Mouse (Mus musculus) kidney, embryonic 14.5 days (tissue): ENCODE measurements around the gene Gpd2. TPM values are rescaled to one million over a fixed set of nuclear protein-coding genes. Genes with fewer than 3 reads are reported as not detected.

Experiments
- ATAC-seq: fragments of 200-750 bp; cut with Nextera tagmentation; 2 replicates; pipeline ENCODE4 v1.8.0; 2017; ENCODE audit warnings: moderate number of reproducible peaks, mild to moderate bottlenecking, moderate TSS enrichment, moderate library complexity; ENCODE audit not compliant: low FRiP score, low TSS enrichment
- H3K27ac ChIP-seq: fragments of 300-500 bp; sonication (generic); 2 replicates; pipeline ENCODE4 v1.5.1; 2014; ENCODE audit warnings: low read depth, mild to moderate bottlenecking, low read length, moderate library complexity, mixed read lengths
- H3K27me3 ChIP-seq: fragments of 300-500 bp; sonication (generic); 2 replicates; pipeline ENCODE4 v1.6.1; 2014; ENCODE audit warnings: mild to moderate bottlenecking, low read length; ENCODE audit not compliant: control insufficient read depth, insufficient read depth
- H3K36me3 ChIP-seq: fragments of 300-500 bp; sonication (generic); 2 replicates; pipeline ENCODE4 v1.6.1; 2014; ENCODE audit warnings: low read length, mixed read lengths; ENCODE audit not compliant: control insufficient read depth, insufficient read depth
- H3K4me1 ChIP-seq: fragments of 300-500 bp; sonication (generic); 2 replicates; pipeline ENCODE4 v1.6.1; 2014; ENCODE audit warnings: low read length, mixed read lengths; ENCODE audit not compliant: control insufficient read depth, insufficient read depth
- H3K4me2 ChIP-seq: fragments of 300-500 bp; sonication (generic); replicated peaks from 2 replicates; pipeline ENCODE4 v1.6.1; 2014; ENCODE audit warnings: low read depth, mild to moderate bottlenecking, low read length
- H3K4me3 ChIP-seq: fragments of 300-500 bp; sonication (generic); 2 replicates; pipeline ENCODE4 v1.5.1; 2014; ENCODE audit warnings: mild to moderate bottlenecking, low read length
- H3K9ac ChIP-seq: fragments of 300-500 bp; sonication (generic); 2 replicates; pipeline ENCODE4 v1.6.1; 2014; ENCODE audit warnings: low read depth, mild to moderate bottlenecking, low read length, moderate library complexity
- H3K9me3 ChIP-seq: fragments of 300-500 bp; sonication (generic); 2 replicates; pipeline ENCODE4 v1.6.1; 2016; ENCODE audit warnings: low read length; ENCODE audit not compliant: control insufficient read depth
- WGBS: fragments of 180-500 bp; shearing (Covaris S2); extraction: QIAGEN DNeasy Blood & Tissue Kit; methylation state at CpG from one replicate; pipeline ENCODE4 v1.1.7; 2014; 5-methylcytosine and 5-hydroxymethylcytosine counted together
- polyA plus RNA-seq: library from polyadenylated mRNA; unstranded; fragments of >200 nt; fragmentation: Nextera tagmentation; extraction: Ambion mirVana; gene quantifications from 2 replicates; pipeline ENCODE4 v1.2.1, GENCODE M21; 2014

Gene Gpd2
- polyA plus RNA-seq, 1 experiment from 2014 or later = 19.7 TPM

- Histone ChIP-seq H3K9ac (no peak overlapping the region), H3K36me3 (no peaks in the 10 kb centered on the region), H3K27me3 (no peaks in the 10 kb centered on the region), H3K4me1 (no peaks in the 10 kb centered on the region), H3K27ac (no peak overlapping the region), H3K4me3 (no peak overlapping the region), H3K9me3 (no peaks in the 10 kb centered on the region), H3K4me2 (no peak overlapping the region)
- ATAC-seq = no peak
- 90% methylated on average over 10 of the region's 10 CpGs for WGBS
These were observed 42.8 kb downstream of the Gpd2 start for GRCm38 (mm10) chr2:57280190-57280723.

DNA sequence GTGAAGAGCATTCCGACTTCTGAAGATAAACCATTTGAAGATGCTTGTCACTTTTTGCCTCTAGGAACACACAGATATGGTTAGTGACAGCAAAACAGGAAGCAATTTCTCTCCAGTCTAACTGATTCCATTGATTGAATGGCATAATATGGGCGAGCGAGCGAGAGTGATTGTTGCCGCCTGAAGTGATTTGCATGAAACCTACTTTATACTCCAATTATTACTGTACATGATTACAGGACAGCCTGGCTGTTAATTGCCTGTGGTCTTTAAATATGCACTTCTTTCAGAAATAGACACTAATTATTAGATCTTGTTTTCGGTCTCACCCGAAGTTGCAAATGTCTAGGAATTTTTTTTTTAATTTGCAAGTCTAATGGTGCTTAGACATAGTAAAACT, 46.4 kb downstream of the Gpd2 start:
- no peaks in the 10 kb centered on the region for H3K4me1 ChIP-seq
- 87% methylated on average over 7 of the region's 7 CpGs for whole genome bisulfite sequencing
- H3K9ac ChIP-seq = no peak overlapping the region
- H3K4me2 ChIP-seq = no peak overlapping the region
- ATAC-seq = no peak
- no peak overlapping the region for H3K4me3 ChIP-seq
- no peaks in the 10 kb centered on the region for H3K36me3 ChIP-seq
- no peak overlapping the region for H3K27ac ChIP-seq
- H3K9me3 ChIP-seq = no peaks in the 10 kb centered on the region
- H3K27me3 ChIP-seq = no peaks in the 10 kb centered on the region

DNA sequence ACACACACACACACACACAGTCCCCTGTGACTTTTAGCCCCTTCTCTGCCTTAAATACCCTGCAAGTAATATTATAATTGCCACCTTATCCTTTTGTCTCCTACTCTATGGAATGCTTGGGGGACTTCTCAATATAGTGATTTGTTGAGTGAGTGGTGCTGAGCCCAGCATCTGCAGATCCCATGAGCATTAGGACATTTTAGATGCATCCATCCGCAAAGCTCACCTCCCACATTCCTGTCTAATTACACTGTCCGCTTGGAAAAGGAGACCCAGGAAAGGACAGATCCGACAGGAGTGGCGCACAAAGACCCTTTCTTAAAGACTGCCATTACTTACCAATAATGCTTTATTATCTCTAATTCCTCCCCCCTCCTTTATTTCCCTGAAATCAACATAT, 47.8 kb downstream of the Gpd2 start:
- no peak overlapping the region for H3K27ac ChIP-seq
- no peaks in the 10 kb centered on the region for H3K27me3 ChIP-seq
- 0 out of 2 replicates have a peak, but pooled peaks have one; percentile 66 for ATAC-seq
- no peaks in the 10 kb centered on the region for H3K4me1 ChIP-seq
- no peaks in the 10 kb centered on the region for H3K36me3 ChIP-seq
- no peaks in the 10 kb centered on the region for H3K9me3 ChIP-seq
- H3K9ac ChIP-seq = no peak overlapping the region
- H3K4me2 ChIP-seq = no peak overlapping the region
- 58% methylated on average over 4 of the region's 4 CpGs for WGBS
- no peak overlapping the region for H3K4me3 ChIP-seq

- no peak overlapping the region for H3K9ac ChIP-seq
- H3K4me1 ChIP-seq = no peaks in the 10 kb centered on the region
- no peaks in the 10 kb centered on the region for H3K27me3 ChIP-seq
- no peak overlapping the region for H3K4me3 ChIP-seq
- no peak overlapping the region for H3K4me2 ChIP-seq
- H3K9me3 ChIP-seq = no peaks in the 10 kb centered on the region
- no peak overlapping the region for H3K27ac ChIP-seq
- WGBS = 93% methylated on average over 1 of the region's 1 CpGs
- H3K36me3 ChIP-seq = no peaks in the 10 kb centered on the region
- no peak for ATAC-seq
These were observed 50.6 kb downstream of the Gpd2 start for GRCm38 (mm10) chr2:57287986-57288385.

- 78% methylated on average over 2 of the region's 2 CpGs for WGBS
- H3K27ac ChIP-seq = no peak overlapping the region
- no peak for ATAC-seq
These were observed 56.1 kb downstream of the Gpd2 start for GRCm38 (mm10) chr2:57293571-57293970.

DNA sequence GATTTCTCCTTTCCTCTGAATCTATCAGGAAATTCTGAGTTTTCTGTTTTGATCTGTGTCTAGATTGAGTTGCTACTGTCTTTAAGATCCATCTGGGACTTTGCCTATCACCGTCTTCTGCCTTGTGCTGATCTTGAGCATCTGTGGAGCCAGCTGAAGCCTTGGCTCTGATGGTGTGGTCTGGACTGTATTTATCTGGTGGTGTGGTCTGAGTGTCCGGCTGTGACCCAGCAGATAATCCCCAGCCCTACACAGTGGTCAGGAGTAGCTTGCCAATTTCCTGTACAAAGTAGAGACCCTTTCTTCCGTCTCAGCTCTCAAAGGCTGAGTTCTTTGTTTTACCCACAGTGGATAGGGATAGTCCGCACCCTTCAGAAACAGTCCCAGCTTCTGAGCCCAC, 58.6 kb downstream of the Gpd2 start:
- WGBS = 83% methylated on average over 4 of the region's 4 CpGs
- no peak overlapping the region for H3K9ac ChIP-seq
- no peaks in the 10 kb centered on the region for H3K36me3 ChIP-seq
- H3K4me1 ChIP-seq = no peaks in the 10 kb centered on the region
- no peaks in the 10 kb centered on the region for H3K27me3 ChIP-seq
- H3K4me2 ChIP-seq = no peak overlapping the region
- no peaks in the 10 kb centered on the region for H3K9me3 ChIP-seq
- no peak overlapping the region for H3K27ac ChIP-seq
- no peak for ATAC-seq
- no peak overlapping the region for H3K4me3 ChIP-seq

More at GRCm38 (mm10) chr2:57293571-57293970, 56.1 kb downstream of the Gpd2 start:
- H3K27me3 ChIP-seq = no peaks in the 10 kb centered on the region
- no peak overlapping the region for H3K9ac ChIP-seq
- no peaks in the 10 kb centered on the region for H3K36me3 ChIP-seq
- H3K9me3 ChIP-seq = no peaks in the 10 kb centered on the region
- H3K4me2 ChIP-seq = no peak overlapping the region
- no peak overlapping the region for H3K4me3 ChIP-seq
- H3K4me1 ChIP-seq = no peaks in the 10 kb centered on the region

DNA sequence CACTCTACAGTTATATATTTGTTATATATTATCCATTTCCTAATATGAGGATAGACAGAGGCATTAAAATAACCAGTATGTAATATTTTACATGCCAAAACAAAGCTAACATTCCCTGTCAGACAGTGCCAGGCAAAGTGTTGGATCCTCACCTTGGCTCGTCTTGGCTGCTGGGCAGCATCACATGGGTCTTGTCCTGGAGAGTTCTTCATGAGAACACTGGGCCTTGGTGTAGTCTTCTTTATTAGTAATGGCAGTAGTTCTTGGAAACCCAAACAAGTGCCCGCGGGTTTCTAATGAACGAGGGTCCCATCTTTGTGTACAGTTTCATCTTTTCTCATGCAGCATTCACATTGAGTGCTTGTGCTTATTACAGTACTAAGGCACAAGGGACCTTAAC, 59.8 kb downstream of the Gpd2 start:
- H3K27ac ChIP-seq = no peak overlapping the region
- H3K4me1 ChIP-seq = no peaks in the 10 kb centered on the region
- no peaks in the 10 kb centered on the region for H3K9me3 ChIP-seq
- H3K4me2 ChIP-seq = no peak overlapping the region
- H3K36me3 ChIP-seq = no peaks in the 10 kb centered on the region
- no peaks in the 10 kb centered on the region for H3K27me3 ChIP-seq
- H3K9ac ChIP-seq = no peak overlapping the region
- H3K4me3 ChIP-seq = no peak overlapping the region
- no peak for ATAC-seq
- 96% methylated on average over 4 of the region's 4 CpGs for WGBS

DNA sequence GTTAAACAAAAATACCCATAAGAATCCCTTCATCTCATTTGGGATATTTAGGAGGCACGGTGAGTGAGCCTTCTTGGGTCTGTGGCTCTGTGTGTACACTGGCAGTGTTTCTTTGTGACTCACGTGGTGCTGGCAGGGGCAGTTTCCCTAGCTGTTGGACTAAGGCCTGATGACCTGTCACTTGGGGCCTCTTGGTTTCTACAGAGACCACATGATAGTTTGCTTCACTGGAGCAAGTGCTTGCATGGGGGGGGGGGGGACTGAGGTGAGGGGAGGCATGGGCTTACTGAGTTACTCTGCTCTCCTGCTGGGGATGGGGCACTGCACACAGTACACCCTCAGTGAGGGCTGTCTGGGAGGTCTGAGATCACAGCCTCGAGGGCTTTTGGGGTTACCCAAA, 64.1 kb downstream of the Gpd2 start:
- Histone ChIP-seq H3K9ac (no peak overlapping the region), H3K27me3 (no peaks in the 10 kb centered on the region), H3K27ac (no peak overlapping the region), H3K4me2 (no peak overlapping the region), H3K4me1 (no peaks in the 10 kb centered on the region), H3K36me3 (no peaks in the 10 kb centered on the region; the same call in 1 of the 2 replicates), H3K4me3 (no peak overlapping the region), H3K9me3 (no peaks in the 10 kb centered on the region)
- 40% methylated on average over 3 of the region's 3 CpGs for WGBS
- ATAC-seq = peak; percentile 69; the same call in 1 of the 2 replicates

GRCm38 (mm10) chr2:57304212-57304611, 66.8 kb downstream of the Gpd2 start:
- H3K27ac ChIP-seq = no peak overlapping the region
- H3K27me3 ChIP-seq = no peaks in the 10 kb centered on the region
- H3K36me3 ChIP-seq = no peaks in the 10 kb centered on the region; the same call in 1 of the 2 replicates
- no peaks in the 10 kb centered on the region for H3K9me3 ChIP-seq
- no peak overlapping the region for H3K4me3 ChIP-seq
- H3K4me2 ChIP-seq = no peak overlapping the region
- ATAC-seq = no peak
- WGBS = 89% methylated on average over 4 of the region's 4 CpGs
- H3K9ac ChIP-seq = no peak overlapping the region
- H3K4me1 ChIP-seq = no peaks in the 10 kb centered on the region
